Mouse (Mus musculus): ENCODE results near the gene Mgat4a. TPM values are rescaled to one million over a fixed set of nuclear protein-coding genes. Genes with fewer than 3 reads are reported as not detected.

Mgat4a gene
- polyA plus RNA-seq, 2 experiments: 0.77 to 0.91 TPM

DNA sequence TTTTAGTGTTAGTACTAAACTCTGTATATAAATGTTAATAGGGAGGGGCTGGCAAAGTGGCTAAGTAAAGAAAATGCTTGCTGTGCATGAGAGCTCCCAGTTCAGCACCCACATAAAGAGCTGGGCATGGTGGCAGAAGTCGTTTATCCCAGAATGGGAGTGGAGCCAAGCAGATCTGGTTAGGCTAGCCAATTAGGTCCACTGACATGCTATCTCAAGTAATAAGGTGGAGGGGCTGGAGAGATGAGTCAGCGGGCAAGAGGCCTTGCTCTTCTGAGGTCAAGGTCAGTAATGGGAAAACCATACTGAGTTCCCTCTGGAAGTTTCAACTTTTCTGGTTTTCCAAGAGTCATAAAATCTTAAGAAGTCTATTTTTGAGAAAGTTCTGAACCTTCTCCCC lies 111.9 kb downstream of the Mgat4a start:
- peak in 1 of 3 experiments; percentile 9 for DNase-seq (ENCODE audit: low read depth in 3 of 3, low spot score in 3 of 3)
- Histone ChIP-seq H3K4me2 (ENCODE audit: low read depth) (peak overlapping the region; percentile 96), H3K27ac (peak overlapping the region; percentile 6), H3K4me1 (replicated peaks; ENCODE audit: control insufficient read depth in 2 of 2, insufficient read depth in 2 of 2, low read length in 1 of 2) (peaks cover 16 to 20% of the 10 kb centered on the region in 2 experiments), H3K9me3 (ENCODE audit: control insufficient read depth, low read length) (no peaks in the 10 kb centered on the region), H3K27me3 (ENCODE audit: control insufficient read depth, insufficient read depth, low read length) (no peaks in the 10 kb centered on the region), H3K4me3 (ENCODE audit: insufficient read depth in 1 of 2, low read depth in 2 of 2, low read length in 2 of 2) (peak overlapping the region; percentile 74 to 98), H3K9ac (replicated peaks) (peak overlapping the region; percentile 83), H3K36me3 (replicated peaks; ENCODE audit: control insufficient read depth, insufficient read depth, low read depth) (peaks cover 29% of the 10 kb centered on the region)
- TF ChIP-seq CTCF (IDR thresholded peaks at IDR 0.05; ENCODE audit: low read depth) (no peak), EP300 (IDR thresholded peaks at IDR 0.05; ENCODE audit: low read depth) (no peak)
- 15% methylated on average over 2 of the region's 2 CpGs for WGBS (ENCODE audit: insufficient replicate concordance)
- no peak for ATAC-seq (ENCODE audit: insufficient read depth)

DNA sequence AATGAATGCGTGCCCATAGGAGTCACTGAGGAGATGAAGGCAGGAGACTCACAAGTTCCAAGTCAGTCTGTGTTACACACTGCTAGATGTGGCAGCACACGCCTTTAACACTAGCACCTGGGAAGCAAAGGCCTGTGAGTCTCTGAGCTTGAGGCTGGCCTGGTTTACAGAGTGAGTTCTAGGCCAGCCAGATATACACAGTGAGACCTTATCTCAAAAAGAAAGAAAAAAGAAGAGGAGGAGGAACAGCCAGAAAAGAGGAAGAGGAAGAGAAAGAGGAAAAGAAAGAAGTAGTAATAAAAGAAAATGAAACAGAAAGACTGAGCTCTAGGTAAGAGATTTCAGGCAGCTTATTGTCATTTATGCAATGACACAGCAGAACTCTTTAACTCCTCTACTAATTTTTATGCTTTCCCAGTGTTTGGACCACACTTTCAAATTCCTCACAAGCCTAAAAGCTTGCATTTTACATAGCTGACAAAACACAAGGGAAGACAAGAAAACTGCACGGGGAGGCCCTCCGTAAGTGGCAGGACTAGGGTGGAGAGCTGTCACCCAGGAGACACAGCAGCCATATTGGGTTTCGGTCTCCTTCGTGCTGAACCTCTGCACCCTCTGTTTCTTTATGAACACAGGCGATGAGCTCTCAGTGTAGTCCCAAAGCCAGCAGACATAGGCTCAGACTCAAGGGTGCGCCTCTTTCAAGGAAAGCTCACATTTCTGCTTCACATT lies 113.5 kb downstream of the Mgat4a start:
- Histone ChIP-seq H3K4me1 (replicated peaks; ENCODE audit: control insufficient read depth in 2 of 2, insufficient read depth in 2 of 2, low read length in 1 of 2) (peaks cover 16 to 20% of the 10 kb centered on the region in 2 experiments), H3K27ac (no peak overlapping the region), H3K9ac (replicated peaks) (no peak overlapping the region), H3K4me2 (ENCODE audit: low read depth) (no peak overlapping the region), H3K9me3 (ENCODE audit: control insufficient read depth, low read length) (no peaks in the 10 kb centered on the region), H3K36me3 (replicated peaks; ENCODE audit: control insufficient read depth, insufficient read depth, low read depth) (peaks cover 15% of the 10 kb centered on the region), H3K4me3 (ENCODE audit: insufficient read depth in 1 of 2, low read depth in 2 of 2, low read length in 2 of 2) (no peak overlapping the region), H3K27me3 (ENCODE audit: control insufficient read depth, insufficient read depth, low read length) (no peaks in the 10 kb centered on the region)
- ATAC-seq (ENCODE audit: insufficient read depth): no peak
- TF ChIP-seq CTCF (IDR thresholded peaks at IDR 0.05; ENCODE audit: low read depth) (no peak), EP300 (IDR thresholded peaks at IDR 0.05; ENCODE audit: low read depth) (no peak)
- DNase-seq (ENCODE audit: low read depth in 3 of 3, low spot score in 3 of 3): no peak
- 79% methylated on average over 8 of the region's 8 CpGs for WGBS (ENCODE audit: insufficient replicate concordance)

DNA sequence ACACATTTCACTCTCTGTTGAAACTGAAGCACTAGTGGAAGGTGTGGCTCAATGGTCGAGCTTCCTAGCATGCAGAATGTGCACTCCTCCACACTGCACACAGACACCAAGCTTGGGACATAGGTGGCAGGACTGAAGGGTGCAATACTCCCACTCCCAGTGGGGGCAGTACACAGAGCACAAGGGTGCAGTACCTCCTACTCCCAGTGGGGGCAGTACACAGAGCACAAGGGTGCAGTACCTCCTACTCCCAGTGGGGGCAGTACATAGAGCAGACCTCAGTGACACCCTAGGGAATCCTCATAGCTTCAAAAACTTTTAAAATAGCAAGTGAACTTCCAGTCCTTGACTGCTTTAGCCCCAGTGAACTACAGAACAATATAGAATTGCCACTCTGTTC lies 121.4 kb downstream of the Mgat4a start:
- ATAC-seq (ENCODE audit: insufficient read depth) (peak; percentile 72), DNase-seq (ENCODE audit: low read depth in 3 of 3, low spot score in 3 of 3) (peak in 2 of 3 experiments; percentile 24 to 46)
- TF ChIP-seq EP300 (IDR thresholded peaks at IDR 0.05; ENCODE audit: low read depth) (no peak), CTCF (IDR thresholded peaks at IDR 0.05; ENCODE audit: low read depth) (peak; percentile 100)
- Histone ChIP-seq H3K4me2 (ENCODE audit: low read depth) (no peak overlapping the region), H3K27me3 (ENCODE audit: control insufficient read depth, insufficient read depth, low read length) (no peaks in the 10 kb centered on the region), H3K27ac (no peak overlapping the region), H3K9ac (replicated peaks) (no peak overlapping the region), H3K4me1 (replicated peaks; ENCODE audit: control insufficient read depth in 2 of 2, insufficient read depth in 2 of 2, low read length in 1 of 2) (no peaks in the 10 kb centered on the region; a peak in 1 of 4 replicates), H3K4me3 (ENCODE audit: insufficient read depth in 1 of 2, low read depth in 2 of 2, low read length in 2 of 2) (no peak overlapping the region), H3K9me3 (ENCODE audit: control insufficient read depth, low read length) (no peaks in the 10 kb centered on the region), H3K36me3 (replicated peaks; ENCODE audit: control insufficient read depth, insufficient read depth, low read depth) (peaks cover 14% of the 10 kb centered on the region)
- WGBS (ENCODE audit: insufficient replicate concordance): 77% methylated on average over 1 of the region's 1 CpGs

DNA sequence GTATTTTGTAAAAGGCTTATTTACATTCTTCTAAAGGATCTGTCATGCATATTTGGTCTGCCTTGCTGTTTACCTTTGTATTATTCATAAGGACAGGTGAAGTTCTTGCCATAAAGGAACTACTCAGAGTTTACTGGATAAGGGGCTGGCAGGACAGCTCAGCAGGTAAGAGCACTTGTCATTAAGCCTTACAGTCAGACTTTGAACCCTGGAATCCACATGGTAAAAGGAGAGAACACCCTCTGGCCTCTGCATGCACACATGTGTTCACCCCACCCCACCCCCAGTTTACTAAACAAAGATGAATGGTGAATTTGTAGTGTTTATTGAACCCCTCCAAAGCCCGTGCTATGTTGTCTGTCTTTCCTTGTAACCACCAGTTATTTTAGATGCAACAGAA lies 125.4 kb downstream of the Mgat4a start:
- TF ChIP-seq CTCF (IDR thresholded peaks at IDR 0.05; ENCODE audit: low read depth): no peak
- no peak for TF ChIP-seq EP300 (IDR thresholded peaks at IDR 0.05; ENCODE audit: low read depth)
- WGBS (ENCODE audit: insufficient replicate concordance): 56% methylated on average over 1 of the region's 1 CpGs
- ATAC-seq (ENCODE audit: insufficient read depth): no peak
- Histone ChIP-seq H3K36me3 (replicated peaks; ENCODE audit: control insufficient read depth, insufficient read depth, low read depth) (peaks cover 13% of the 10 kb centered on the region), H3K27me3 (ENCODE audit: control insufficient read depth, insufficient read depth, low read length) (no peaks in the 10 kb centered on the region), H3K9ac (replicated peaks) (no peak overlapping the region), H3K4me1 (replicated peaks; ENCODE audit: control insufficient read depth in 2 of 2, insufficient read depth in 2 of 2, low read length in 1 of 2) (no peaks in the 10 kb centered on the region; a peak in 1 of 4 replicates), H3K27ac (no peak overlapping the region), H3K4me2 (ENCODE audit: low read depth) (no peak overlapping the region), H3K9me3 (ENCODE audit: control insufficient read depth, low read length) (no peaks in the 10 kb centered on the region), H3K4me3 (ENCODE audit: insufficient read depth in 1 of 2, low read depth in 2 of 2, low read length in 2 of 2) (no peak overlapping the region)
- no peak for DNase-seq (ENCODE audit: low read depth in 3 of 3, low spot score in 3 of 3)

DNA sequence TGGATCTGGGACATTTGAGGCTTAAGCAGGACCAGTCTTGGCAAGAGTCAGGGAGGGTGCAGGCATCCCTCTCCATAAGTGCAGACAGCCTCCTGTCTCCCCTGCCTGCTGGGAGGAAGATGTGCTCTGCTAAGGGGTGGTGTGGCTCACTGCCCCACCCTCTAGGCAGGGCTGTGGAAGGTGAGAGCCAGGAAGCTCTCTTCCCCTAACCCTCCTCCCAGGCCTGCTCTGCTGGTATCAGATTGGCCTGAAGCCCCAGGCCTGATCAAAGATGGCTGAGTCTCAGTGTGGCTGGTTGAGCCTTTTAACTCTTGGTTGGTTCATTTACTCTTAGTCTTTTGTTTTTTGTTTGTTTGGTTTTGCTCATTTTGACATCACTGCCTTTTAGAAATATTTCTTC lies 131.2 kb downstream of the Mgat4a start:
- Histone ChIP-seq H3K4me3 (ENCODE audit: insufficient read depth in 1 of 2, low read depth in 2 of 2, low read length in 2 of 2) (no peak overlapping the region), H3K27ac (no peak overlapping the region), H3K4me1 (replicated peaks; ENCODE audit: control insufficient read depth in 2 of 2, insufficient read depth in 2 of 2, low read length in 1 of 2) (no peaks in the 10 kb centered on the region), H3K9me3 (ENCODE audit: control insufficient read depth, low read length) (no peaks in the 10 kb centered on the region), H3K9ac (replicated peaks) (no peak overlapping the region), H3K27me3 (ENCODE audit: control insufficient read depth, insufficient read depth, low read length) (no peaks in the 10 kb centered on the region), H3K4me2 (ENCODE audit: low read depth) (no peak overlapping the region), H3K36me3 (replicated peaks; ENCODE audit: control insufficient read depth, insufficient read depth, low read depth) (no peaks in the 10 kb centered on the region)
- DNase-seq (ENCODE audit: low read depth in 3 of 3, low spot score in 3 of 3) (no peak), ATAC-seq (ENCODE audit: insufficient read depth) (no peak)
- no peak for TF ChIP-seq CTCF (IDR thresholded peaks at IDR 0.05; ENCODE audit: low read depth)
- TF ChIP-seq EP300 (IDR thresholded peaks at IDR 0.05; ENCODE audit: low read depth): no peak
